Mouse (Mus musculus): ENCODE data around the gene Pde4b. TPM values are rescaled to one million over a fixed set of nuclear protein-coding genes. Genes with fewer than 3 reads are reported as not detected.
A peak's percentile ranks its signal among the peaks of the same experiment; 100 is the strongest.

Pde4b gene
- total RNA-seq, 1 experiment from 2014 or later, result 236 TPM

GRCm38 (mm10) chr4:102574666-102575254 is 487.4 kb downstream of the Pde4b start:
- ATAC-seq (replicated peaks; ENCODE audit: insufficient number of reproducible peaks, low FRiP score, low TSS enrichment, poor library complexity, severe bottlenecking), result no peak

GRCm38 (mm10) chr4:102576109-102576508 is 488.8 kb downstream of the Pde4b start:
- no peak for ATAC-seq (replicated peaks; ENCODE audit: insufficient number of reproducible peaks, low FRiP score, low TSS enrichment, poor library complexity, severe bottlenecking)

GRCm38 (mm10) chr4:102577636-102578035 is 490.3 kb downstream of the Pde4b start:
- ATAC-seq (replicated peaks; ENCODE audit: insufficient number of reproducible peaks, low FRiP score, low TSS enrichment, poor library complexity, severe bottlenecking), result no peak

- ATAC-seq (replicated peaks; ENCODE audit: insufficient number of reproducible peaks, low FRiP score, low TSS enrichment, poor library complexity, severe bottlenecking), result no peak
Observed at GRCm38 (mm10) chr4:102579051-102579450, 491.7 kb downstream of the Pde4b start.

- no peak for ATAC-seq (replicated peaks; ENCODE audit: insufficient number of reproducible peaks, low FRiP score, low TSS enrichment, poor library complexity, severe bottlenecking)
Observed at GRCm38 (mm10) chr4:102579746-102580145, 492.4 kb downstream of the Pde4b start.

- no peak for ATAC-seq (replicated peaks; ENCODE audit: insufficient number of reproducible peaks, low FRiP score, low TSS enrichment, poor library complexity, severe bottlenecking)
Observed at GRCm38 (mm10) chr4:102582165-102582749, 494.9 kb downstream of the Pde4b start.

- no peak for ATAC-seq (replicated peaks; ENCODE audit: insufficient number of reproducible peaks, low FRiP score, low TSS enrichment, poor library complexity, severe bottlenecking)
Observed at GRCm38 (mm10) chr4:102582963-102583362, 495.6 kb downstream of the Pde4b start.

- ATAC-seq (replicated peaks; ENCODE audit: insufficient number of reproducible peaks, low FRiP score, low TSS enrichment, poor library complexity, severe bottlenecking), result no peak
Observed at GRCm38 (mm10) chr4:102583469-102583868, 496.1 kb downstream of the Pde4b start.

- ATAC-seq (replicated peaks; ENCODE audit: insufficient number of reproducible peaks, low FRiP score, low TSS enrichment, poor library complexity, severe bottlenecking), result no peak
Observed at GRCm38 (mm10) chr4:102584601-102585265, 497.4 kb downstream of the Pde4b start.

GRCm38 (mm10) chr4:102585541-102585940 is 498.2 kb downstream of the Pde4b start:
- no peak for ATAC-seq (replicated peaks; ENCODE audit: insufficient number of reproducible peaks, low FRiP score, low TSS enrichment, poor library complexity, severe bottlenecking)

- no peak for ATAC-seq (replicated peaks; ENCODE audit: insufficient number of reproducible peaks, low FRiP score, low TSS enrichment, poor library complexity, severe bottlenecking)
Observed at GRCm38 (mm10) chr4:102586787-102587186, 499.4 kb downstream of the Pde4b start.

- 0 out of 2 replicates have a peak, but pooled peaks have one; percentile 14 for ATAC-seq (replicated peaks; ENCODE audit: insufficient number of reproducible peaks, low FRiP score, low TSS enrichment, poor library complexity, severe bottlenecking)
Observed at GRCm38 (mm10) chr4:102588668-102589455, 501.5 kb downstream of the Pde4b start.

- no peak for ATAC-seq (replicated peaks; ENCODE audit: insufficient number of reproducible peaks, low FRiP score, low TSS enrichment, poor library complexity, severe bottlenecking)
Observed at GRCm38 (mm10) chr4:102589537-102590031, 502.2 kb downstream of the Pde4b start.

- ATAC-seq (replicated peaks; ENCODE audit: insufficient number of reproducible peaks, low FRiP score, low TSS enrichment, poor library complexity, severe bottlenecking), result no peak
Observed at GRCm38 (mm10) chr4:102591798-102592197, 504.5 kb downstream of the Pde4b start.

GRCm38 (mm10) chr4:102592541-102592940 is 505.2 kb downstream of the Pde4b start:
- ATAC-seq (replicated peaks; ENCODE audit: insufficient number of reproducible peaks, low FRiP score, low TSS enrichment, poor library complexity, severe bottlenecking), result no peak

- ATAC-seq (replicated peaks; ENCODE audit: insufficient number of reproducible peaks, low FRiP score, low TSS enrichment, poor library complexity, severe bottlenecking), result no peak
Observed at GRCm38 (mm10) chr4:102593631-102594030, 506.3 kb downstream of the Pde4b start.

- no peak for ATAC-seq (replicated peaks; ENCODE audit: insufficient number of reproducible peaks, low FRiP score, low TSS enrichment, poor library complexity, severe bottlenecking)
Observed at GRCm38 (mm10) chr4:102594506-102594905, 507.2 kb downstream of the Pde4b start.

- no peak for ATAC-seq (replicated peaks; ENCODE audit: insufficient number of reproducible peaks, low FRiP score, low TSS enrichment, poor library complexity, severe bottlenecking)
Observed at GRCm38 (mm10) chr4:102603968-102604367, 516.6 kb downstream of the Pde4b start.

GRCm38 (mm10) chr4:102605231-102605630 is 517.9 kb downstream of the Pde4b start:
- ATAC-seq (replicated peaks; ENCODE audit: insufficient number of reproducible peaks, low FRiP score, low TSS enrichment, poor library complexity, severe bottlenecking), result no peak

Data from monocyte, adult 5-6 weeks (primary cell).